Mouse (Mus musculus): ENCODE measurements around the gene Frmpd4.

GRCm38 (mm10) chrX:167433950-167434349 lies 1143.1 kb downstream of the Frmpd4 start:
- TF ChIP-seq GATA1 (IDR thresholded peaks at IDR 0.05; ENCODE audit: low read length) (no peak), TAL1 (IDR thresholded peaks at IDR 0.05; ENCODE audit: low read length) (no peak)

All from erythroblast, embryonic 14.5 days (primary cell).